In genomic region chr6:112717168-112717567, GRCm38 (mm10) we compare ENCODE assay signal across 9 mouse cellular contexts. TPM values are rescaled to one million over a fixed set of nuclear protein-coding genes. Genes with fewer than 3 reads are reported as not detected.
DNase-seq lines count a peak whose midpoint lies in the region; ATAC-seq and TF ChIP-seq lines count a peak whose summit lies in the region.
"Had no signal": no experiment of that assay in that cellular context is flagged by ENCODE, and none has a peak within 500 bp of the region (broad histone marks: within the 10 kb centered on the region; RNA-seq: fewer than 3 reads in every experiment).

No protein-coding gene starts in this region.

- H3K27ac ChIP-seq in midbrain, embryonic 10.5 days (replicated peaks): no peak overlapping the region
- no peak overlapping the region for H3K27ac ChIP-seq in midbrain, embryonic 11.5 days (ENCODE audit: low read depth, low read length)
- no peak overlapping the region for H3K27ac ChIP-seq in cortical plate, adult 2 months (ENCODE audit: insufficient read depth, low read length)
- H3K27ac ChIP-seq in lung, postnatal 0 days (ENCODE audit: low read length): no peak overlapping the region
- H3K27ac ChIP-seq: macrophage had no signal

- H3K4me3 ChIP-seq in midbrain, embryonic 10.5 days: no peak overlapping the region
- no peak overlapping the region for H3K4me3 ChIP-seq in midbrain, embryonic 11.5 days (ENCODE audit: low read depth, low read length)
- H3K4me3 ChIP-seq in cortical plate, adult 2 months (ENCODE audit: insufficient read depth, low read length): no peak overlapping the region
- H3K4me3 ChIP-seq in lung, postnatal 0 days (ENCODE audit: low read depth, low read length): no peak overlapping the region

- DNase-seq in cerebellum, adult 11 months: peak; percentile 40
- DNase-seq in midbrain, embryonic 10.5 days (ENCODE audit: low spot score): peak; percentile 29
- DNase-seq in midbrain, embryonic 11.5 days (ENCODE audit: low spot score, missing footprints): no peak
- DNase-seq in lung, postnatal 0 days (ENCODE audit: low spot score): no peak
- peak; percentile 26 to 31 for DNase-seq in thymus, postnatal 36 days
- DNase-seq in gastrocnemius, postnatal 36 days: no peak

- ATAC-seq in cerebellum, adult (ENCODE audit: insufficient number of reproducible peaks, low FRiP score, low TSS enrichment): no peak
- ATAC-seq in midbrain, embryonic 11.5 days (ENCODE audit: low FRiP score): no peak
- no peak for ATAC-seq in lung, postnatal 0 days

- peak; percentile 58 for TF ChIP-seq CTCF in cortical plate, adult 2 months (IDR thresholded peaks at IDR 0.05; ENCODE audit: extremely low read depth, insufficient read depth, low read length)
- peak; percentile 64 for TF ChIP-seq CTCF in lung, postnatal 0 days (IDR thresholded peaks at IDR 0.05)

- H3K4me1 ChIP-seq in midbrain, embryonic 10.5 days: peaks cover 6% of the 10 kb centered on the region; the same call in 1 of the 2 replicates
- H3K4me1 ChIP-seq in midbrain, embryonic 11.5 days (ENCODE audit: control insufficient read depth, insufficient read depth, low read length): no peaks in the 10 kb centered on the region
- H3K4me1 ChIP-seq in cortical plate, adult 2 months (ENCODE audit: control insufficient read depth, insufficient read depth, low read length): no peaks in the 10 kb centered on the region
- H3K4me1 ChIP-seq in lung, postnatal 0 days (ENCODE audit: insufficient read depth, low read depth, low read length): no peaks in the 10 kb centered on the region

- no peak for TF ChIP-seq EP300 in lung, postnatal 0 days (IDR thresholded peaks at IDR 0.05)

- H3K9ac ChIP-seq in midbrain, embryonic 11.5 days (ENCODE audit: low read length): no peak overlapping the region
- H3K9ac ChIP-seq in lung, postnatal 0 days (replicated peaks; ENCODE audit: low read depth): no peak overlapping the region

- H3K4me2 ChIP-seq in midbrain, embryonic 11.5 days: no peak overlapping the region
- no peak overlapping the region for H3K4me2 ChIP-seq in lung, postnatal 0 days (replicated peaks; ENCODE audit: low read depth, low read length)

- WGBS in midbrain, embryonic 10.5 days: 68% methylated on average over 5 of the region's 5 CpGs
- WGBS in midbrain, embryonic 11.5 days: 73% methylated on average over 5 of the region's 5 CpGs
- WGBS in lung, postnatal 0 days: 33% methylated on average over 5 of the region's 5 CpGs

- H3K27me3 ChIP-seq in midbrain, embryonic 10.5 days (ENCODE audit: low read depth, poor library complexity, severe bottlenecking): no peaks in the 10 kb centered on the region
- H3K27me3 ChIP-seq in midbrain, embryonic 11.5 days (ENCODE audit: control insufficient read depth, insufficient read depth, low read length): no peaks in the 10 kb centered on the region
- H3K27me3 ChIP-seq in lung, postnatal 0 days (replicated peaks; ENCODE audit: insufficient read depth, low read length): no peaks in the 10 kb centered on the region

- intact Hi-C loops in gastrocnemius, postnatal 36 days (cut with DNase I): loop anchor here (5.0 kb wide), 1 partner anchor 285 kb away; no protein-coding TSS in a partner anchor

- no peak for TF ChIP-seq POLR2A in cortical plate, adult 2 months (IDR thresholded peaks at IDR 0.05; ENCODE audit: extremely low read depth, insufficient read depth, low read length)

- peaks cover 38% of the 10 kb centered on the region for H3K36me3 ChIP-seq in midbrain, embryonic 10.5 days
- peaks cover 8% of the 10 kb centered on the region for H3K36me3 ChIP-seq in midbrain, embryonic 11.5 days (ENCODE audit: control insufficient read depth, insufficient read depth, low read length)
- no peaks in the 10 kb centered on the region for H3K36me3 ChIP-seq in lung, postnatal 0 days (ENCODE audit: insufficient read depth, low read length)

- H3K9me3 ChIP-seq in midbrain, embryonic 10.5 days (replicated peaks): peaks cover 1% of the 10 kb centered on the region; the same call in 1 of the 2 replicates
- no peaks in the 10 kb centered on the region; the same call in 1 of the 2 replicates for H3K9me3 ChIP-seq in midbrain, embryonic 11.5 days (ENCODE audit: control insufficient read depth, low read length)
- H3K9me3 ChIP-seq in lung, postnatal 0 days (ENCODE audit: low read length): no peaks in the 10 kb centered on the region

RNA-seq across cellular contexts. Expression of gene Rad18, which starts 20.7 kb away (rescaled TPM):
- polyA plus RNA-seq in midbrain, embryonic 10.5 days (2016; fragmentation: Nextera tagmentation; extraction: Ambion mirVana): 50.0 and 54.2 TPM in 2 replicates
- polyA plus RNA-seq in midbrain, embryonic 11.5 days (2014; fragmentation: Nextera tagmentation; extraction: Ambion mirVana): 38.2 and 39.7 TPM in 2 replicates
- polyA plus RNA-seq in cortical plate, adult 2 months (2012; rRNA removed): 3.9 and 4.6 TPM in 2 replicates
- polyA plus RNA-seq in lung, postnatal 0 days (2015; fragmentation: Nextera tagmentation; extraction: Ambion mirVana): 7.6 and 8.1 TPM in 2 replicates
- total RNA-seq in gastrocnemius, postnatal 36 days (2021): 1 to 10 TPM in 1 of 2 experiments, under 1 TPM in 1; 0.81 to 1.5 TPM

Comparison
In these comparisons a context has a peak if more than half of its experiments do, and no peak if none do; other contexts are left out.
1. DNase-seq: peak in cerebellum, adult 11 months (single experiment), midbrain, embryonic 10.5 days (single experiment) and thymus, postnatal 36 days (2 of 2); none in midbrain, embryonic 11.5 days (single experiment), lung, postnatal 0 days (single experiment) and gastrocnemius, postnatal 36 days (0 of 2).